Mouse (Mus musculus) erythroblast, adult 5-6 weeks (primary cell): ENCODE measurements around the gene Dclk1. TPM values are rescaled to one million over a fixed set of nuclear protein-coding genes. Genes with fewer than 3 reads are reported as not detected.

Experiments used
- ATAC-seq: replicated peaks from 2 replicates; pipeline ENCODE4 v1.8.0; 2016; ENCODE audit warnings: moderate number of reproducible peaks, mild to moderate bottlenecking, moderate TSS enrichment, inconsistent platforms; ENCODE audit not compliant: poor library complexity, low FRiP score, severe bottlenecking
- total RNA-seq, 2 experiments: library from RNA; stranded (forward) in 1 of 2; stranded (reverse) in 1 of 2; fragments of 150-400 nt in 1 of 2; fragments of 200-764, 138-1000 nt in 1 of 2; gene quantifications; 2 replicates each; pipeline versions ENCODE4 v1.2.3 to v1.2.4; 2015 to 2017; ENCODE audit warnings: low replicate concordance in 2 of 2

Dclk1 gene
- total RNA-seq, 2 experiments from 2014 or later: not detected

GRCm38 (mm10) chr3:55481140-55481539 lies 239.0 kb downstream of the Dclk1 start:
- no peak for ATAC-seq

- ATAC-seq: no peak
These were observed 241.2 kb downstream of the Dclk1 start for GRCm38 (mm10) chr3:55483328-55483727.

- no peak for ATAC-seq
These were observed 247.2 kb downstream of the Dclk1 start for GRCm38 (mm10) chr3:55489231-55489990.

GRCm38 (mm10) chr3:55492021-55492420 lies 249.9 kb downstream of the Dclk1 start:
- ATAC-seq: no peak

GRCm38 (mm10) chr3:55494348-55494747 lies 252.2 kb downstream of the Dclk1 start:
- ATAC-seq: no peak

GRCm38 (mm10) chr3:55495231-55495630 lies 253.1 kb downstream of the Dclk1 start:
- no peak for ATAC-seq

- no peak for ATAC-seq
These were observed 253.7 kb downstream of the Dclk1 start for GRCm38 (mm10) chr3:55495866-55496265.

GRCm38 (mm10) chr3:55496462-55496941 lies 254.3 kb downstream of the Dclk1 start:
- no peak for ATAC-seq

GRCm38 (mm10) chr3:55499298-55499697 lies 257.1 kb downstream of the Dclk1 start:
- no peak for ATAC-seq

GRCm38 (mm10) chr3:55510198-55510597 lies 268.0 kb downstream of the Dclk1 start:
- ATAC-seq: no peak

- no peak for ATAC-seq
These were observed 269.5 kb downstream of the Dclk1 start for GRCm38 (mm10) chr3:55511658-55512057.

GRCm38 (mm10) chr3:55515966-55516365 lies 273.8 kb downstream of the Dclk1 start:
- ATAC-seq: no peak

GRCm38 (mm10) chr3:55517454-55518014 lies 275.4 kb downstream of the Dclk1 start:
- no peak for ATAC-seq

GRCm38 (mm10) chr3:55520240-55521180 lies 278.3 kb downstream of the Dclk1 start:
- ATAC-seq: no peak

- ATAC-seq: no peak
These were observed 279.6 kb downstream of the Dclk1 start for GRCm38 (mm10) chr3:55521776-55522175.

- no peak for ATAC-seq
These were observed 281.1 kb downstream of the Dclk1 start for GRCm38 (mm10) chr3:55523224-55523623.

GRCm38 (mm10) chr3:55523735-55524477 lies 281.7 kb downstream of the Dclk1 start:
- ATAC-seq: no peak

GRCm38 (mm10) chr3:55524491-55525195 lies 282.5 kb downstream of the Dclk1 start:
- no peak for ATAC-seq

- ATAC-seq: no peak
These were observed 284.3 kb downstream of the Dclk1 start for GRCm38 (mm10) chr3:55526470-55526869.
